Mouse (Mus musculus) embryonic fibroblast, embryonic 13.5 days (primary cell): ENCODE measurements at regions not wholly inside any gene's neighbourhood (a gene's known extent, or its start where the extent isn't known, plus 50 kb on each side); places are given as distances from the start of the nearest gene placed in this dataset.

Source experiments
- CTCF ChIP-seq: IDR thresholded peaks from 2 replicates; pipeline ENCODE4 v1.5.1; 2011; ENCODE audit warnings: mild to moderate bottlenecking, control low read depth, low read length, moderate library complexity, borderline replicate concordance; ENCODE audit not compliant: insufficient read depth
- POLR2A ChIP-seq: IDR thresholded peaks from 2 replicates; pipeline ENCODE4 v1.6.1; 2011; ENCODE audit warnings: low read depth, mild to moderate bottlenecking, control low read depth, low read length, moderate library complexity

DNA sequence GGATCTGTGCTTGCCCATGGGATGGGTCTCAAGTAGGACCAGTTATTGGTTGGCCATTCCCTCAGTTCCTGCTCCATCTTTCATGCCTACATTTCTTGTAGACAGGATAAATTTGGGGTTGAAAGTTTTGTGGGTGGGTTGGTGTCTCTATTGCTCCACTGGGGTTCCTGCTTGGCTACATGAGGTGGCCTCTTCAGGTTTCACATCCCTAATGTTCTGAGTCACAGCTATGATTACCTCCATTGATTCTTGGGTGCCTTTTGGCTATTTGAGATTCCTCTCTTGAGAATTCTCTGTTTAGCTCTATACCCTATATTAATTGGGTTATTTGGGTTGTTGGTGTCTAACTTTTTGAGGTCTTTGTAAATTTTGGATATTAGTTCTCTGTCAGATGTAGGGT lies 125.1 kb upstream of the Rgs1 start:
- TF ChIP-seq CTCF: no peak
- no peak for TF ChIP-seq POLR2A
